Mouse (Mus musculus): Measurements from ENCODE around the gene Eif2b1.
"Not testable (repeated sequence)": the region's sequence is repeated elsewhere in the genome, so short reads cannot be mapped to it uniquely, and the experiment has no call there.

Gene Eif2b1

DNA sequence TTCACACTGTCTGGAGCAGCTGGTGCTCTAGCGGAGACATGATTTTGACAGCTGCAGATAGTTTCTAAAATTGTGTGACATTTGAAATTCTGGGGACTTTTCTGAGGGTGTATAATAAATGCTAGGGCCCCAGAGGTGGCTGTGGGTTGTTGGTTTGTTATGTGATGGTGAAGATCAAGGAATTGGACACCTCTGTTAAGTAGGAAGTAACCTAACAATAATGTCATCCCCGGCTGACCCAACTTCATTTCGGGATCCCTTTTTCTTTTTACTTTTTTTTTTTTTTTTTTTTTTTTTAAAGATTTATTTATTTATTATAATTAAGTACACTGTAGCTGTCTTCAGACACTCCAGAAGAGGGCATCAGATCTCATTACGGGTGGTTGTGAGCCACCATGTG is 28.2 kb downstream of the Eif2b1 start:
- not testable (repeated sequence) for DNase-seq (ENCODE audit: low spot score in 2 of 2)

DNA sequence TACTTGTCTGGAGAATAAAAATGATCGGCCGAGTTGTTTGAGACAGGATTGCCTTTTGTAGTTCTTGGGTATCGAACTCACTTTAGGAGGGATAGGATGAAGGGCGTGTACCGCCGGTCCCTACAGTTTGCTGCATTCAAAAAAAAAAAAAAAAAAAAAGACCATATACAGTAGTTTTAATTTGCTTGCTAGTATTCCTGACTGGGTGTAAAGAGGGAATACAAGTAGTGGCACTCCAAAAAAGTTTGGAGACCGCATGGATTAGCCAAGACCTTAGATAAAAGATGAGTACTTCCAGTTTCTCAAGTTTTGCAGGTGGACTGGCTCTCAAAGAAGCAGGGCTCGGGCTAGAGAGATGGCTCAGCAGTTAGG is 37.3 kb downstream of the Eif2b1 start:
- no peak for DNase-seq (ENCODE audit: low spot score in 2 of 2)

DNA sequence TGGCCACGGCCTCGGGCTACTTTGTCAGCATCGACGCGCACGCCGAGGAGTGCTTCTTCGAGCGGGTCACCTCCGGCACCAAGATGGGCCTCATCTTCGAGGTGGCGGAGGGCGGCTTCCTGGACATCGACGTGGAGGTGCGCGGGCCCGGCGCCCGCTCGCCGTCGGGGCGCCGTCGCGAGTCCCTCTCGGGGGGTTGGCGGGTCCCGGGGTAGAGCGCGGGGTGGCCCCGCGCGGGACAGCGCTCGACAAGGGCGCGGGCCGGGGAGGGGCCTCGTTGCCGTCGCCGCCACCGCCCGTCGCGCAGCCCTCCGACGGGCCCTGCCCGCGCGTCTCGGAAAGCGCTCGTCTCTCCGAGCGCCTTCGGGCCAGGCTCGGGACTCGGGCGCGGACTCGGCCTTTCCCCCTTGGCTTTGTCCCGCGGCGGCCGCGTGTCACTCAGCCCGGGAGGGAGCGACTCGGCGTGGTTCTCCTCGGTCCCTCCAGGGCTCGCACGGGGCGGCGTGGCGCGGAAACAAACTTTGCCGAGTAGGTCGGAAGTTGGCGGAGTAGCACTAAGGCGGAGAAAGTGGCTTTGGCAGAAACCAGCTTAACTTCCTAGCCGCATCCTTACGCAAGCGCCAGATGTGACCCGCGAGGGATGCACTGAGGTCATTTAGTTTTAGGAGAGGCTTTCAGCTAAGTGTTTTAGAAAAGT is 37.9 kb downstream of the Eif2b1 start:
- peak; percentile 65 to 86 for DNase-seq (ENCODE audit: low spot score in 2 of 2)

DNA sequence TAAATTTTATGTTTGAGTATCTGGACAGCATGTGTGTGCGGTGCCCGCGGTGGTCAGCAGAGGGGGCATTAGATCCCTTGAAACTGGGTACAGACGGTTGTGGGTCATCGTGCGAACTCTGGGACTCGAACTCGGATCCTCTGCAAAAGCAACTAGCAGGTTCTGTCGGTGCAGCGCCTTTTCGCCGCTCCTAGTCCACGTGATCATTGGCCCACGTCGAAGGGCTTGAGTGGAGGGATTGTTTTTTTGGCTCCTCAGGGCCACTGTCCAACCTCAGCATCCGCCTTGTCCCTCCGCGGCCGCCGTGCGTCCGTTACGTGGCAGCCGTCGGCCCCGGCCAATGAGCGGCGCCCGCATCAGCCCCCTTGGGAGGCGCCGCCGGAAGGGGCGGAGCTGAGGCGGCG is 38.5 kb downstream of the Eif2b1 start, which contains the start of gene Tmed2:
Tmed2 (plus strand) TSS at position 313 of the 404 bp plus-strand sequence.
- DNase-seq (ENCODE audit: low spot score in 2 of 2) = peak; percentile 92 to 95

DNA sequence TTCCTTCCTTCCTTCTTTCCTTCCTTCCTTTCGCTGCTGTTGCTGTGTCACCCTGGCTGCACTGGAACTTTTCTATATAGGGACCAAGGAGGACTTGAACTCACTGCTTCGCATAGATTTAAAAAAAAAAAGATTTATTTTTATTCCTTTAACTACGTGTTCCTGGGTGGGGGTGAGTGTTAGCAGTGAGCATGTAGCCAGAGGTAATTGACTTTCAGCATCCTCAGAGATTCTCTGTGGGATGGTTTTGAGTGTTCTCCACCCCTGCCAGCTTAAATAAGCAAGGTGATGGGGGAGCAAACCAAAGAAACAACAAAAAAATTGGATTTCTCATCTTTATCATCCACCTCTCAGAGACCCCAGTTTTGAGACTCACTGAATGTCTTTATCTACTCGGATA is 39.0 kb downstream of the Eif2b1 start:
- DNase-seq (ENCODE audit: low spot score in 2 of 2) = no peak

DNA sequence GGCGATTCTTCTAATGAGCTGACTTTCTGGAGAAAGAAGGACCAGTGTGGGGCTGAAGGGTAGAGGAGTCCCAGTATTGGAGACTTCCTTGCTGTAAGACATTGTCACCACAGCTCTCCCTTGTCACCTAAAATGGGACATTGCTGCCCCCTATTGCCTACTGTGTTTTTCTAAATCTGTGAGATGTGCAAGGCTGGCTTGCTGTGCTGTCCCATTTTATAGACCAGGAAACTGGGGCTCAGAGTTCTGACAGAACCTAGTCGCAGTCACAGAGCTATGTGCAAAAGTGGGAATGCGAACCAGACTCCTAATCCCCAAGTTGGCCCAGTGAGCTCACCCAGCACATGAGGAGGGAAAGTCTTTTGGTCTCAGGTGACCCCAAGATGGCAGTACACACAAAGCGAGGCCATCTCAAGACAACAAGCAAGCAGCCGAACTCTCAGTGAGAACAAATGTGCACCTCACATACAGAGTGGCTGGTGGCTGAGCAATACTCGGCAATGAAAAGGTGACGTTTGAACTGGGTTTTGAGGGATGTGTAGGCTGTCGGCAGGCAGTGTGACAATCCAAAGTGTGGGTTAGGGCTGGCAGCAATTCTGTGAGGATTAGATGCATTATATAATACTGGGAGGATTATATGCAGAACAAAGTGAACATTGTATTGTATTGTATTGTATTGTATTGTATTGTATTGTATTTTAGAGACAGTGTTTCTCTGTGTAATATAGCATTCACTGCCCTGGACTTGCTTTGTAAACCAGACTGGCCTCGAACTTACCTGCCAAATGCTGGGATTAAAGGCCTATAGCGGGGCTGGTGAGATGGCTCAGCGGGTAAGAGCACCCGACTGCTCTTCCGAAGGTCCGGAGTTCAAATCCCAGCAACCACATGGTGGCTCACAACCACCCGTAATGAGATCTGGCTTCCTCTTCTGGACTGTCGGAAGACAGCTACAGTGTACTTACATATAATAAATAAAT is 39.8 kb downstream of the Eif2b1 start:
- peak; percentile 68 to 78 for DNase-seq (ENCODE audit: low spot score in 2 of 2)

DNA sequence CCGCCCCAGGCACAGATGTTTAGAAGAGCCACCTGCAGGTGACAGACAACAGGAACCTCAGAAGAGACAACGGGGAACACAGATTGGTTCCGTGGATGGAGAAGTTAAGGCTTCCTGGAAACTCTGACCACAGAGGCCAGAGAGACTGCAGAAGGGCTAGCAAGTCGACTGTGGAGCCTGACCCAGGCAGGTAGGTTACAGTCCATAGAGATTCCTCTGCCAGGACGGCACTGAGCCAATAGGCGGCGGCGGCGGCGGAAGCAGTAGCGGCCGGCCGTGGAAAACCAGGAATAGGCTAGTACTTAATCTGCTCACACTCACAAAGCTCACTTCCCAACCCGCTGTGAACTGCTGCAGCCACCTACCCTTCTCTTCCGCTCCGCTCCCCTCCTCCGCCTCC is 42.2 kb downstream of the Eif2b1 start:
- DNase-seq (ENCODE audit: low spot score in 2 of 2) = peak in 1 of 2 experiments; percentile 35

DNA sequence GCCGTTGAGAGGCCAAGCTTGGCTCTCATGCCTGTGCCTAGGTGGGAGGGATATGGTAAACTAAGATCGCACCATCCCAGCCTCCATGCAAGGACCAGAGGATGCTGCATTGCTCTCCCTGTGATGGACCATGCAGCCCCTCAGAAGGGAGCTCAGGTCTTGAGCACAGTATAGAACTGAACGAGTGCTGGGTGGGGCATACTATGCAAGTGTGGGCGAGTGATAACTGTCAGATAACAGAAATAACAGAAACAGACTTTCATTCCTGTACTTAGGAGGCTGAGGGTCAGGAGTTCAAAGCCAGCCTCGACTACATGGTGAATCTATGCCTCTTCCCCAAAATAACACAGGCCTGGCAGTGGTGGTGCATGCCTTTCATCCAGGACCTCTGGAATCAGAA is 43.9 kb downstream of the Eif2b1 start:
- no peak for DNase-seq (ENCODE audit: low spot score in 2 of 2)

DNA sequence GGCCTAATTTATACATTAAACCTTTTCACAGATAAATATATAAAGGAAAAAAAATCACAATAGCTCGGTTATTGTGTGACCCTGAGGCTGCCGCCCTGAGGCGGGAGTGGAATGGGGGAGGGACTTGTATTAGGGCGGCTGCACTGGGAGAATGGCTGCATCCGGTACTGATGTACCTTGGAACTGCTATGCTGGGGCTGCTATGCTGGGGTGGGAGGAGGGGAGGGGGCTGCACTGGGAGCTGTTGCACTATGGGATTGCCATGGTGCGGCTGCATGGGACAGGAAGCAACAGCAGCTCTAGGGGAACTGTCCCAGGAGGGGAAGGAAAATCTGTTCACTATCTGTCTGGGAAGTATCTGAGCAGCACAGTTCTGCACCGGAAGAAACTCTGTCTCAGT is 46.5 kb downstream of the Eif2b1 start:
- DNase-seq (ENCODE audit: low spot score in 2 of 2) = no peak

DNA sequence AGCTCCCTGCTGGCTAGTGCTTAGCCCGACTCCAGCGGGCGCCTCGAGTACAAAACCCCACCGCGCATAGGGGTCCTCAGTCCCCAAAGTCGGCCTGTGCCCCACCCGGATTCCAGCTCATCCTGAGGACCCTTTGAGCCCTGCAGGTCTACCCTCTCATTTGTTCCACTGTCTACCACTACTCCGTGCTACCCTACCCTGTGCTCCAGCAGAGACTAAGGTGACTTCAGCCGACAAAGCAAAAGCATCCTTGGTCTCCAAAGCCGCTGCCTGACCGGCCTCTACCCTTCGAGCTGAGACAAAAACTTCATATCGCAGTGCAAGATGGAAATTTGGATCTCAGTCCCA is 47.4 kb downstream of the Eif2b1 start:
- DNase-seq (ENCODE audit: low spot score in 2 of 2) = no peak

DNA sequence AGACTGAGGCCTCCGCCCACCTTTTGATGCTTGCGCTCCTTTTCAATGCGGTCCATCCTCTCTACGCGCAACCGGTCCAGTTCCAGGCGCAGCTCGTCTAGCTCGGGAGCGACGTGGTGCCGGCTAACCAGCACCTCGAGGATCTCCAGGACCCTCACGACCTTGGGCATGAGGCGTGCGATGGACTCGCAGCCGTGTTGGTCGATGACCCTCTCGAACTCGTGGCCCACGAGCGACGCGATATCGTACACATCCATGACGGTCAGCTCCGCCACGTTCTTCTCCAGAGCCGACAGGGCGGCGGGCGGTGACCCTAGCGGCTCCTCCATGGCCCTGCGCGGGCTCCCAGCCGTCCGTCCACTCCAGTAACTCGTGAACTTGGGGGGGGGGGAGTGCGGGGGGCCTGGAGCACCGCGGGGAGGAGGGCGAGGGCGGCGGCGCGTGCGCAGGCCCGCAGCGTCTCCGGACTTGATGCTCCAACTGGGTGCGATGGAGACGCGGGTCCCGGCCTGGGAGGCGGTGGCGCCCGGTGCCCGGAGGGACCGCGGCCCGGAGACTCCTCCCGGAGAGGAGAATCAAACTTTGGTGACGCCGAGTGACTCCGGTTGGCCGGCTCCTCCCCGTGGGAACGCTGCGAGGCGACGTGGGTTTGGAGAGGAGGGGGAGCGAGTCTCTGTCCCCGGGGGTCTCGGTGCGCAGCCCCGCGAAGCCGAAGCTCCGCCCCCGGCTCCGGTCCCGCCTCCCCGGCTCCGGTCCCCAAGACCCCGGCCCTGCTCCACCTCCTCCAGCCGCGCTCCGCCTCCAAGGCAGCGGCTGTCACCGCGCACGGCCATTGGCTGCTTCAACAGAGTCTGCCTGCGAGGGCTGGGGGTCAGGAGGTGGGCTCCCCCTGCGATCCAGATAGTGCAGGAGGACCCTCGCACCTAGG is 48.0 kb downstream of the Eif2b1 start, which contains the start of gene Rilpl1:
Rilpl1 (minus strand) TSS at position 737 of the 928 bp plus-strand sequence.
- DNase-seq (ENCODE audit: low spot score in 2 of 2) = peak; percentile 57 to 76

DNA sequence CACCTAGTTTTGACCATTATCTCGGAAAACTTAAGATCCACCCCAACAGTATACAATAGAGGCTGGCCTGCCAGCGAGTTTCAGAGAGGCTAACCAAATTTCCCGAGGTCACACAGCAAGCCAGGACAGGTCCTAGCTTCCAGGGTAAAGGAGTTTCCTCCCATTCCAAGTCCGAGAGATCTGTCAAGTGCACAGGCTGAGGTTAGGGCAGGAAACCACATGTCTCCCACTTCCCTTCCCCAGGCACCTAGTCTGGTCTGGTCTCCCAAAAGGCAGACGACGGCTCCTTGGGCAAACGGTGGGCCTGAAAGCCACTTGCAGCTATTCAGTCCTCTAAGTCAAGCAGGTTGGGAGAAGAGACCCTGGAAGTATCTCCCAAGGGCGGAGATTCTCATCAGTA is 49.2 kb downstream of the Eif2b1 start:
- DNase-seq (ENCODE audit: low spot score in 2 of 2) = no peak

DNA sequence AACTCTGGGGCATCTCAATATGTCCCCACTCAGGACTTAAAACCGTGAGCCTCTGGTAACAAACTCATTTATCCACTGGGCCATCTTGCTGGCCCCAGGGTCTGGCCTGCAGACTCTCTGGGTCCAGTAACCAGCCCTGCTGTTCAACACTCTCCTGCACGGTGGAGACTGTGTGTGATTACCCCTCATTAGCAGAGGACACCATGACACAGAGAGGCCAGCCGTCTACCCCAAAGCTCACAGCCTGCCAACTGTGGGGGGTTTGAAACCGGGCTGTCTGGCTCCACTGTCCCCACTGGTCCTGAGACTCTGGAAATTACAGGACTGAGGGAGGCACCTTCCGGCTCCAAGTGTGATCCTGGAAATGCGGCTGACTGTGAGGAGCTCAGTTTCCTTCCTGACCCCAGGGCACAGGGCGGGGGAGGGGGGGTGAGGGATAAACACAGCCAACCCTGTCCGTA is 49.7 kb downstream of the Eif2b1 start:
- DNase-seq (ENCODE audit: low spot score in 2 of 2) = no peak

DNA sequence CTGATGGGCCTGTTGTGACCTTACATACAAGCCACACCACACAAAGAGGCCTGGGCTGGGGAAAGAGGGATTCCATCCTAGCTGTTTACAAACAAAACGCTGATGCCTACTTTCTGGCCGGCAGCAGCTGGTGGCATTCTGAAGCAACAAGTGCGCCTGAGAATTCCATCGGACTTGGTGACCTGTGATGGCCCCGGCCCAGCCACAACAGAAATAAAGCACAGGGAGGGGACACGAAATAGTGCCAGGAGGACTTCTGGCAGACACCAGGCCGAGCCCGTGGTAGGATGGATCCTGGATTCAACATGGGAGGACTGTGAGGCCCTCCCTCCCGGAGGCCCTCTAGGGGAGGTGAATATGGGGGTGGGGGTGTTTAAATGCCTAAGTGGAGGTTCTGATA is 50.1 kb downstream of the Eif2b1 start:
- no peak for DNase-seq (ENCODE audit: low spot score in 2 of 2)

DNA sequence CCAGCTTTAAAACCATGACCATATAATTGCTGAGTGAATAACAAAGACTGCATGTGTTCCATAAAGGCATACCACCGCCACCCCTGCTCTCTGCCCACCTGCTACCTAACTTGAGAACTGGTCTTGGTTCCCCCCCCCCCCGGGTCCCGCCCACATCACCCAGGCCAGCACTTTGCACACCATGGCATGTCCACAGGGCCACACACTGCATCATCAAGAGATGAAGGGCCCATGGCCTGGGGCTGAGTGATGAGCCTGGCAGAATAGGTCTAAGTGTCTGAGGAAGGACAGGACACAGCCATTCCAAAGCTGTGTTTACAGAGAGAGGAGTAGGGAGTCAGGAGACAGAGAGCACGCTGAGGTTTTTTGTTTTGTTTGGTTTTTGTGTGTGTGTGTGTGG is 50.6 kb downstream of the Eif2b1 start:
- no peak for DNase-seq (ENCODE audit: low spot score in 2 of 2)

DNA sequence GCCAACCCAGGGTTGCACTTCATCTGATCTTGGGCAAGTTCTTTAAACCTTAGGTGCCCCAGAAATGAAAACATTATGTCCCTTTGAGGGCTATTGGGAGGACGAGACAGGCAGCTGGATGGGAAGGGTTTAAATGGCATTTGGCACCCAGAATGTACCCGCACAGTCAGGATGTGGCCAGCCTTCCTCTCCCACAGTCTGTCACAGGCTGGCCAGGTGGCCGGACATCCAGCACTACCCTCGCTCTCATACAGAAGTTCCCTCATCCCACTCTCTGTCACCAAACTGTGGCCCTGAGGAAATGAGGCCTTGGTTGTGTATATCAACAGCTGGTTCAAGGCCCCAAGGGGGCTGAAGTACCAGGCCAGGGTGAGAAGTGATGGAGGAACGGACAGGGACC is 54.0 kb downstream of the Eif2b1 start:
- DNase-seq (ENCODE audit: low spot score in 2 of 2) = no peak

DNA sequence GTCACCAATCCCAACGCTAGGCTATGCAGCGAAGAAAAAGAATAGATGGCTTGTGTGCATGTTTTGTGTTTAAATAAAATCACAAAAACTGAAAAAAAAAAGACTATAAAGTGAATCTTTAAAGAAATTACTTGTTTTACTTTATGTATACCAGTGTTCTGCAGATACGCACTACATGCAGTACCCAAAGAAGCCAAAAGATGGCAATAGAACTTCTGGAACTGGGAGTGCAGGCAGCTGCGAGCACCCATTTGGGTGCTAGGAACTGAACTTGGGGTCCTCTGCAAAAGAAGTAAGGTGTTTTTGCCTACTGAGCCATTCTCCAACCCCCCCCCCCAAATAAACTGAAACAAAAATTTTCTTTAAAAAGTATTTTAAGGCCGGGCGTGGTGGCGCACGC is 55.9 kb downstream of the Eif2b1 start:
- no peak for DNase-seq (ENCODE audit: low spot score in 2 of 2)

DNA sequence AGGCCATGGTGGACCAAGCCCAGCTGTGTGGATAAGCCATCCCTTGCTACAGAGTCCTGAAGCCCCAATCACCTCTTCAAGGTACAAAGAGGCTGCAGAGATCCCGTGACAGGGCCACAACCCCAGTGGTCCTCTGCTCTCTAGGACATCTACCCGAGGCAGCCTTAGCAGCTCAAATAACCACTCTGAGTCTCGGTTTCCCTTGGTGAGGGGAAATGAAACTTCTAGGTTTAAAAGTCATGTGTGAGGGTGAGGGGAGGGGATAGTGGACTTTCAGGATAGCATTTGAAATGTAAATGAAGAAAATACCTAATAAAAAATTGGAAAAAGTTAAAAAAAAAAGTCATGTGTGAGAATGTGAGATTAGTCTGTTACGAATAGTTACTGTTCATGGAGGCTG is 57.3 kb downstream of the Eif2b1 start:
- no peak for DNase-seq (ENCODE audit: low spot score in 2 of 2)
